Mouse (Mus musculus) heart, postnatal 0 days (tissue): ENCODE data around the gene Plekhj1.
A peak's percentile ranks its signal among the peaks of the same experiment; 100 is the strongest.

Experiments
- CTCF ChIP-seq: IDR thresholded peaks from 2 replicates; pipeline ENCODE4 v1.5.1; 2016; ENCODE audit warnings: antibody characterized with exemption, control low read depth, low read depth
- EP300 ChIP-seq: IDR thresholded peaks from 2 replicates; pipeline ENCODE4 v1.6.1; 2016; ENCODE audit warnings: antibody characterized with exemption, low read depth

- peak; percentile 19; the same call in 1 of the 2 replicates for TF ChIP-seq CTCF
- TF ChIP-seq EP300: no peak
Observed at GRCm38 (mm10) chr10:80756099-80756498, 42.3 kb downstream of the Plekhj1 start.
